Mouse (Mus musculus) layer of hippocampus, postnatal 14 days (tissue): Measurements from ENCODE around the gene Ptpro. TPM values are rescaled to one million over a fixed set of nuclear protein-coding genes. Genes with fewer than 3 reads are reported as not detected.
A peak's percentile ranks its signal among the peaks of the same experiment; 100 is the strongest.

Experiments
- DNase-seq, 2 experiments: peaks; one replicate each; pipeline ENCODE4 v3.0.0; 2021 to 2022; ENCODE audit warnings: low spot score in 2 of 2, mixed read lengths in 1 of 2
- long read RNA-seq, 2 experiments: library from polyadenylated mRNA; stranded (forward); transcript quantifications; one replicate each; pipeline ENCODE4 v2.0.0; 2021
- total RNA-seq, 2 experiments: library from RNA; stranded (reverse); gene quantifications; 2 replicates each; pipeline ENCODE4 v1.2.3; 2021

Gene Ptpro
- total RNA-seq = 10 to 100 TPM; 76.3 to 78.7 TPM
- long read RNA-seq, experiment 1, full-length matches to known transcripts = 16 of 38 reads
- long read RNA-seq, experiment 1, partial matches to known transcripts = 17 of 38 reads
- long read RNA-seq, experiment 1, other reads (novel, unspliced or antisense) = 5 of 38 reads
- long read RNA-seq, experiment 2, full-length matches to known transcripts = 25 of 46 reads
- long read RNA-seq, experiment 2, partial matches to known transcripts = 17 of 46 reads
- long read RNA-seq, experiment 2, other reads (novel, unspliced or antisense) = 4 of 46 reads

- DNase-seq = peak; percentile 55 to 62
Observed at GRCm38 (mm10) chr6:137252194-137252886, at the start of gene Ptpro. Ptpro (plus strand) TSS chr6:137252319.

GRCm38 (mm10) chr6:137202661-137203060 is 49.5 kb upstream of the Ptpro start:
- no peak for DNase-seq

DNA sequence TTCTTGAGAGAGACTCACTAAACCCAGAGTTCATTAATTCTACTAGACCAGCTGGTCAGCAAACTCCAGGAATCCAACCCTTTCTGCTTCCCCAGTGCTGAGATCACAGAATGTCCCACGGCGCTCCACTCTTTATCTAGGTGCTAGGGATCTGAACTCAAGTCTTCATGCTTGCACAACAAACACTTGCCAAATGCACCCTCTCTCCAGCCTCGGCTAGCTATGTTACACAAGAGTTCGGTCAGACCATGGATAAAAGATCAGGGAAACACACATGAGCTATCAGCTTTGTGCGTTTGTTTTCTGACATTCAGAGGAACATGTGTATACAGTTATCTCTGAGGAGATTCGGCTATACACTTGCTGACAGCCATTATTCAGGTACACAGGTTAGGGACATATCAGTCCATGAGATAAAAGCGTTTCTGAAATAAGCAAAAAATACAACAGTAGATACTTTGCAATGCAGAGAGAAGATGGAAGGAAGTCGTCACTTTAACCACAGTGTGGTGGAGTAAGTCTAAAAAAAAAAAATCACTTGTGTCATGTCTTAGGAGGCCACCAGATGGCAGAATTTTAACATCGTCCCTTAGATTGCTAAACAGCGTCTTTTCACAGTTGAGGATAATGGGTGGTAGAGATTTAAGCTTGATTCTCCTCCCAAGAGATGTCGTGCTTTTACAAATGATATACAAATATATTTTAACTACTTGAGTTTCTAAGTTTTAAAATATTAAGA is 46.3 kb upstream of the Ptpro start:
- DNase-seq = peak; percentile 18 to 64

DNA sequence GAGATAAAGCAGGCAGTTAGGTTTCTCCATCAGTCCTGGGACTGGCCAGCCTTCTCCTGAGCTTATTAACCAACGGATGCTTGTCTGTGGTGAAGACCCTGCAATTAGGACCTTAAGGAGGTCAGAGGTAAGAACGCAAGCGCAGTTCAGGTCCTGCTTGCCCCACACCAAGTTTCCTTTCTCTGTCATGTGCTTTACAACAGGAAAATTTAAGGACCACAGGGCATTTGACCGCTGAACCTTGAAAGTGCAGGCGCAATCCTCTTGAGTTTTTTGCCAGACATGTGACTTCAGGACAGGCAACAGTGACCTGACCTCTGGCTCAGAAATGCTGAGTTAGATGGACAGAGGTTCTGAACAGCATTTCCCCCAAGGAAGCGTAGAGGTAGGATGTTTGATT is 45.0 kb upstream of the Ptpro start:
- DNase-seq = peak in 1 of 2 experiments; percentile 0

DNA sequence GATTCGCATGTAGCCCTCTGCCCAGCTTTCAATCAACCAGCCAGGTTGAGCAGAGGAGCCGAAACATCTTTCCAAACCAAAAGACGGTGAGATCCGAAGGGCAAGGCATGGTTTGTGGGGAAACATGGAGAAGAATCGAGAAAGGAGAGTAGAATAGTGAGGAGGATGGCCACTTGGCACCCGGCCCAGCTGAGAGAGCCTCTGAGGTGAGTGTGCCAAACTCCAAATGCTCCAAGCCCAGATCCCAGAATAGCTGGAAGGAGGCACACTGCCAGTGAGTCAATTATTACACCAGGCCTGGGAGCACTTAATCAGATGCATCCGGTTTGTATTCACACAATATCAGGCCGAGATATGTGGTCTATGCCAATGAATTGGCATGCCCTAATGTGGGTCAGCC is 42.1 kb upstream of the Ptpro start:
- peak; percentile 57 to 78 for DNase-seq

DNA sequence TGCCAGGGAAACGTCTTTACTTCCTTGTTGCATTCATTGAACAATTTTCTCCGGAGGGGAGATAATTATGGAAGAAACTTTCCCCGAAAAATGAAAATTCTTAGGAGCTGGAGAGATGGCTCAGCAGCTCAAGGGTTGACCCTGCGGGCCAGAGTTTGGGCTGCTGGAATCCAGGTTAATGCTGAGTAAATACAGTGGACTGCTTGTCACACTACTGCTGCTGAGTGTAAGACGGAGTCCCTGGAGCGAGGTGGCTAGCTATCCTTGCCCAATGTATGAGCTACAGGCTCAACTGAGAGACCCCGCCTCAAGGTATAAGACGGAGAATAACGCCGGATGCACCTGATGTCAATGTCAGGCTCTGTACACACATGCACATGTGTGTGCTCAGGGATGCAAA is 41.1 kb upstream of the Ptpro start:
- DNase-seq = no peak

DNA sequence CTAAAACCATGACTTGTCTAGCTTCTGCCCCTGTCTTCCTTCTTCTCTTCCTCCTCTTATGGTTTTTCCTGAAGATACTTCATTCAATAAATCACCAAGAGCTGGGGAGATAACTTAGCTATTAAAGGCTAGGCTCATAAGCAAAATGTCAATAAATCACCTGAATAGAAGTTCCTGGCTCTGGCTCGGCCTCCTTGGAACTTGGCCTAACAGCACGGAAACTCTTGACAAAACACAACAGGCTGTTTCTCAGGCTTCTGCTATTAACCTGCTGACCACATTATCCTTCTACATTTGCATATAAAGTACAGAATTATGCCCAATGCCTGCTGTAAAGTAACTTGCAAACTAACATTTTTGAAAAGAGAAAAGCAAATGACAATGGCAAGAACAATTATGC is 40.7 kb upstream of the Ptpro start:
- no peak for DNase-seq

DNA sequence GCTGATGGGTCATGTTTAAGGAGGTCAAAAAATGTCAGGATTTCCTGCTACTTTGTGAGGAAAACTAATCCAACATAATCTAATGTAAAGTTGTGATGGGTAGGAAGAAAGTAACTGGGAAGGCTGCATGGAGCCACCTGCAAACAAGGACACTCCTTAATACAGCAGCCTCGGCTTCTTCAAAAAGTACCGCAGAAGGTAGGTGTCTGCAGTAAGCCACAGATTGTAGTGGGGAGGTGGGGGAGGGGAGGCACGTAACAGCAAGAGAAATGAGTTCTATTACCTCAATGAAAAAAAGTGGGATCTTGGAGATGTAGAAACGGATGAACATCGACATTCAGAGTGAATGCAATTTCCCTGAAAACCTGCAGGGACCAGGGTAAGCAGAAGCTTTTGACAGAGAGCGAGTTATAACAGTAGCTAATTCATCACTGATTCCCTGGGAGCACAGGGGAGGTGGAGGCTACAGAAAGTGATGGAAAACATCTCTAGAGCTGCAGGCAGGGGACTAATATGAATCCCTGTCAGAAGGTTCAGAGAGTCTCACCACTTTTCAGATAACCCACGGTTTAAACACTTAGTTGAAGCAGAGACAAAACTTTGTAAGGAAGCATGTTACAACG is 34.2 kb upstream of the Ptpro start:
- DNase-seq = no peak

DNA sequence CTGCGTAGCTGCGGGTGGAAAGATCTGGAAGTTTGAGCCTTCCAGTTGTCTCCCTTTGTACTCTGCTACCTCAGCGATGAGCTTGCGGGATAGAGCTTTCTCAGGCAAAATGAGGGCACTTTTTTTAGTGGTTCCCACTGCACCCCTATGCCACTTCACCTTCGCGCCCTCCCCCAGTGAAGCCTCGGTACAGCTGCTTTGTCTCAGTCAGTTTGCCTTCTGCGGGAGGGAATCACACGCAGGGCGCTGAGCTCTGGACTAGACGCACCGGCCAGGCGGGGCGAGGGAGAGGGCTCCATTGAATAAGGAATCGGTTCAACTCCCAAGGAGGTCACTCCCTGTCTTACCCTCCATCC is 746 bp downstream of the Ptpro start:
- DNase-seq = peak in 1 of 2 experiments; percentile 46

DNA sequence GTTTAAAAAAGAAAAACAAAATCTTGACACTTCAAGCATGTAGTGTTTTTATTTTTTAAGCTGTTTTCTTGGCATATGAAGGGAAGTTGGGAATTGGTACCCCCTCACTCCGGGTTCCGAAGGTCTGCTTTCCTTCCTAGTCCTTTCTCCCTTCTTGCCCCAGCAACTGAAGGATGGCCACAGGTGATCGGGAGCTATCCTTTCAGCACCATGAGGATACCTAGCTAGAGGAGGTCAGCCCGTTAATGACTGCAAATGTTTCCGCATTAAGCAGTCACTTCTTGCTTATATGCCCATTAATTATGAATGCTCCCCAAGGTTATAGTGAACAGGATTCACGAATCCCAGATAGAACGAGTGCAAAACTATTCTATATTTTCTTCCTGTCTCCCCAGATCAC is 1.3 kb downstream of the Ptpro start:
- DNase-seq = no peak

DNA sequence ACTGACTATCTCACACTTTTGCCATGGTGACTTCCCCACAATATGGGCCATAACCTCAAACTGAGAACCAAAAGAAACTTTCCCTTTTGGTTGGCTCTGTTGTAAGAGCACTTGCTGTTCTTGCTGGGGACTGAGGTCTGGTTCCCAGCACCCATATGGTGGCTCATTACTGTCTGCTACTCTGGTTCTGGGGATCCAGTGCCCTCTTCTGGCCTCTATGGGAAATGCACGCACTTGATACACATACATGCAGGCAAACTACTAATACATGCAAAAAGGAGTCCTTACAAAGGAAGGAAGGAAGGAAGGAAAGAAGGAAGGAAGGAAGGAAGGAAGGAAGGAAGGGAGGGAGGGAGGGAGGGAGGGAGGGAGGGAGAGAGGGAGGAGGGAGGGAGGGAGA is 8.9 kb downstream of the Ptpro start:
- DNase-seq = no peak

- no peak for DNase-seq
Observed at GRCm38 (mm10) chr6:137262087-137262486, 10.0 kb downstream of the Ptpro start.

GRCm38 (mm10) chr6:137268019-137268418 is 15.9 kb downstream of the Ptpro start:
- DNase-seq = no peak

DNA sequence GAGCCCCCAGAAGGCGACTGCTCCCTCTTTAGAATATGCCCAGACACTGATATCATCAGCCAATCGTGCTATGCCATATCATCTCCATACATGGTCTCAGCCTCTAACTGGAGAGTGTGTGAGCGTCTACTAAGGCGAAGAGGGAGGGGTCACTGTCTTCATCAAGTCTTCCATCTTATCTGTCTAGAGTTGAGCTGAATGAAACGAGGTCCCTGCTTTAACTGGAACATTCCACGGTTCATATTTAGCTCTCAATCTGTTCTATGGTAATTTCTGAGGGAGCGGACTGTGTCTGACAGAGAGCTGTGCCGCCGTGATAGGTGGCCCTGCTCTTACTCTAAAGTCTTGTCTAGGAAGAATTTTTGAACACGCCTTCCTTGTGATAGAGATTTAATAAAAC is 16.5 kb downstream of the Ptpro start:
- DNase-seq = no peak

- DNase-seq = peak; percentile 39 to 84
Observed at GRCm38 (mm10) chr6:137272513-137272912, 20.4 kb downstream of the Ptpro start.

- no peak for DNase-seq
Observed at GRCm38 (mm10) chr6:137277587-137277994, 25.5 kb downstream of the Ptpro start.

- no peak for DNase-seq
Observed at GRCm38 (mm10) chr6:137279576-137279975, 27.5 kb downstream of the Ptpro start.

DNA sequence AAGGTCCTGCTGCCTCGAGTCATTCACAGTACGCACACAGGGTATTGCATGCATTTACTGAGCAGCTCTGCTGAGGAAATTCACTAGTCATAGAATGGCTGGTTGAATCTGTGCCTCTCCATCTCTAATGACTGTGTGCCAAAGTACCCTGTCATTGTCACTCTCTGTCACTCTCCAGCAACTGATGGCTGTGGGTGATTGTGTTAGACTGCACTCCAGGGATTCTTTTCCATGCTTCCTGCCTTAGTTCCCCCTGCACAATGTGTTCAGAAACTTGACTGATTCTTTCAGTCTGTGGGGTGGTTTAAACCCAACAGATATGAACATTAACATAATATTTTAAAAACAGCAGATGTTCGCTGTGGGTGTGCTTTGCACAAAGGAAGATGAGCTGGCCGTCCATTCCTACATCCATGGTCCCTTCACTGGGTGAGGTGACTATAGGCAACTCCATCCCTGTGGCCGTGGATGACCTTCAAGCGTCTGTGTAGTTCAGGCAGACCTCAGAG is 29.5 kb downstream of the Ptpro start:
- DNase-seq = peak; percentile 17 to 65

DNA sequence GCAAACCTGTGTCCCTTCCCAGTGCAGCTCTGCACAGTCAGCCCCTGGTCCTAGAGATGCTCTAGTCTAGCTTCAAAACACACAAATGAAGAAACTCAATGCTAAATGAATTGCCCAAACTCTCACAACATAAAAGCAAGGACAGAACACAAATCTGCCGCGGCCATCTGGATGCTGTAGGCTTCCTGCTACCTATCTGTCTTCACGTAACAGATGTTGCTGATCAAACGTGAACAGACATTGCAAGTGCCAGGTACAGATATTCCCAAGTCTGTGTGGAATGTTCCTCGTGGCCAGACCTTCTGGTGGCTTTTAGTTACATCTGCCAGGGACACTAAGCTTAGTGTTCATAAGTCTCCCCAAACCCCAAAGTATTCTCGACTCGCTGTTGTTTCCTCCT is 29.9 kb downstream of the Ptpro start:
- DNase-seq = peak in 1 of 2 experiments; percentile 17

GRCm38 (mm10) chr6:137286376-137286775 is 34.3 kb downstream of the Ptpro start:
- peak; percentile 54 to 80 for DNase-seq

DNA sequence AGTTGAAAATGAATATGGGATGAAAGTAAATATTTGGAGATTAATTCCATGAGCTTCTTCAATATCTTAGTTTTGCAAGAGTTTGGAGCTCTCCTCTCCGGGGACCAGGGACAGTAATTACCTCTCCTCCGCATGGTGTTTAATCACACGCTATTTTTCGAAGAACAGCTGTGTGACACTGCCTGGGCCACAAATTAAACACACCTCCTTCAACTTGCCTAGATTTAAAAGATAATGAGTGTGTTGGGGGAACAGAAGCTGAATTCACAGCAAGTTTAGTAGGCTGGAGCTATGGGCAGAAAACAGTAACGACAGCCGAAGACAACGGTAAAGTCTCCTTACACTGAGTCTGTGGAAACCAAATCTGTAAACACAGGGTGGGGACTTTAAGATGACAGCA is 35.7 kb downstream of the Ptpro start:
- no peak for DNase-seq

GRCm38 (mm10) chr6:137288264-137288663 is 36.1 kb downstream of the Ptpro start:
- no peak for DNase-seq
